Mouse (Mus musculus) midbrain, embryonic 10.5 days (tissue): ENCODE results near the gene Arfgef3. TPM values are rescaled to one million over a fixed set of nuclear protein-coding genes. Genes with fewer than 3 reads are reported as not detected.
"Not testable (repeated sequence)": the region's sequence is repeated elsewhere in the genome, so short reads cannot be mapped to it uniquely, and the experiment has no call there.

Experiments used
- DNase-seq: peaks from one replicate; pipeline ENCODE4 v3.0.0-alpha.2; 2017; ENCODE audit warnings: low spot score
- H3K27ac ChIP-seq: fragments of 300-500 bp; sonication (generic); replicated peaks from 2 replicates; pipeline ENCODE4 v1.5.1; 2016; ENCODE audit warnings: mild to moderate bottlenecking
- H3K27me3 ChIP-seq: fragments of 300-500 bp; sonication (generic); 2 replicates; pipeline ENCODE4 v1.6.1; 2016; ENCODE audit warnings: low read depth, mild to moderate bottlenecking; ENCODE audit not compliant: poor library complexity, severe bottlenecking
- H3K36me3 ChIP-seq: fragments of 300-500 bp; sonication (generic); 2 replicates; pipeline ENCODE4 v1.6.1; 2016; ENCODE audit warnings: mild to moderate bottlenecking, moderate library complexity
- H3K4me1 ChIP-seq: fragments of 300-500 bp; sonication (generic); 2 replicates; pipeline ENCODE4 v1.6.1; 2016
- H3K4me3 ChIP-seq: fragments of 300-500 bp; sonication (generic); 2 replicates; pipeline ENCODE4 v1.5.1; 2016; ENCODE audit warnings: mild to moderate bottlenecking, moderate library complexity
- H3K9me3 ChIP-seq: fragments of 300-500 bp; sonication (generic); replicated peaks from 2 replicates; pipeline ENCODE4 v1.6.1; 2016; ENCODE audit warnings: mild to moderate bottlenecking
- WGBS: fragments of 180-500 bp; shearing (Covaris S2); methylation state at CpG from one replicate; pipeline ENCODE4 v1.1.7; 2016; 5-methylcytosine and 5-hydroxymethylcytosine counted together
- polyA plus RNA-seq: library from polyadenylated mRNA; unstranded; fragments of >200 nt; fragmentation: Nextera tagmentation; extraction: Ambion mirVana; gene quantifications from 2 replicates; pipeline ENCODE4 v1.2.1, GENCODE M21; 2016

The Arfgef3 gene
- polyA plus RNA-seq, 1 experiment from 2014 or later: 0.49 TPM

- no peak overlapping the region for H3K27ac ChIP-seq
- H3K36me3 ChIP-seq: no peaks in the 10 kb centered on the region
- 92% methylated on average over 6 of the region's 6 CpGs for WGBS
- no peaks in the 10 kb centered on the region for H3K4me1 ChIP-seq
- H3K27me3 ChIP-seq: no peaks in the 10 kb centered on the region
- H3K9me3 ChIP-seq: no peaks in the 10 kb centered on the region
- H3K4me3 ChIP-seq: no peak overlapping the region
- no peak for DNase-seq
Measured at GRCm38 (mm10) chr10:18627530-18627929, 116.2 kb downstream of the Arfgef3 start.

GRCm38 (mm10) chr10:18612796-18613195 lies 131.0 kb downstream of the Arfgef3 start:
- no peak overlapping the region for H3K27ac ChIP-seq
- no peak for DNase-seq
- no peaks in the 10 kb centered on the region for H3K36me3 ChIP-seq
- H3K4me1 ChIP-seq: no peaks in the 10 kb centered on the region
- no peaks in the 10 kb centered on the region for H3K9me3 ChIP-seq
- no peaks in the 10 kb centered on the region for H3K27me3 ChIP-seq
- H3K4me3 ChIP-seq: no peak overlapping the region
- 85% methylated on average over 2 of the region's 2 CpGs for WGBS

- not testable (repeated sequence) for H3K36me3 ChIP-seq, H3K9me3 ChIP-seq, H3K27me3 ChIP-seq, H3K4me3 ChIP-seq, DNase-seq
- 59% methylated on average over 5 of the region's 5 CpGs for WGBS
- Histone ChIP-seq H3K27ac (peak overlapping the region; percentile 72), H3K4me1 (peaks cover 14% of the 10 kb centered on the region)
Measured at GRCm38 (mm10) chr10:18604827-18605535, 138.8 kb downstream of the Arfgef3 start.

GRCm38 (mm10) chr10:18602030-18602429 lies 141.7 kb downstream of the Arfgef3 start:
- no peaks in the 10 kb centered on the region for H3K36me3 ChIP-seq
- H3K27me3 ChIP-seq: no peaks in the 10 kb centered on the region
- peak; percentile 73 for DNase-seq
- no peak overlapping the region for H3K27ac ChIP-seq
- no peak overlapping the region for H3K4me3 ChIP-seq
- WGBS: 20% methylated on average over 4 of the region's 4 CpGs
- no peaks in the 10 kb centered on the region for H3K9me3 ChIP-seq
- H3K4me1 ChIP-seq: peaks cover 14% of the 10 kb centered on the region

- DNase-seq: no peak
- Histone ChIP-seq H3K4me3 (no peak overlapping the region), H3K4me1 (no peaks in the 10 kb centered on the region), H3K27ac (no peak overlapping the region), H3K27me3 (no peaks in the 10 kb centered on the region), H3K36me3 (no peaks in the 10 kb centered on the region), H3K9me3 (no peaks in the 10 kb centered on the region)
- WGBS: 94% methylated on average over 6 of the region's 6 CpGs
Measured at GRCm38 (mm10) chr10:18597601-18598000, 146.1 kb downstream of the Arfgef3 start.

- DNase-seq: no peak
- H3K36me3 ChIP-seq: no peaks in the 10 kb centered on the region
Measured at GRCm38 (mm10) chr10:18589455-18589854, 154.3 kb downstream of the Arfgef3 start.

GRCm38 (mm10) chr10:18584188-18584587 lies 159.6 kb downstream of the Arfgef3 start:
- Histone ChIP-seq H3K4me1 (peaks cover 7% of the 10 kb centered on the region), H3K9me3 (no peaks in the 10 kb centered on the region), H3K4me3 (no peak overlapping the region), H3K36me3 (no peaks in the 10 kb centered on the region), H3K27ac (no peak overlapping the region), H3K27me3 (no peaks in the 10 kb centered on the region)
- DNase-seq: peak; percentile 21
- 5% methylated on average over 7 of the region's 7 CpGs for WGBS

More at GRCm38 (mm10) chr10:18589455-18589854, 154.3 kb downstream of the Arfgef3 start:
- Histone ChIP-seq H3K9me3 (no peaks in the 10 kb centered on the region), H3K4me1 (peaks cover 1% of the 10 kb centered on the region; the same call in 1 of the 2 replicates), H3K27me3 (no peaks in the 10 kb centered on the region; the same call in 1 of the 2 replicates), H3K4me3 (no peak overlapping the region), H3K27ac (no peak overlapping the region)
- WGBS: 91% methylated on average over 5 of the region's 5 CpGs

GRCm38 (mm10) chr10:18572581-18572980 lies 171.2 kb downstream of the Arfgef3 start:
- H3K36me3 ChIP-seq: no peaks in the 10 kb centered on the region
- H3K4me1 ChIP-seq: no peaks in the 10 kb centered on the region
- no peaks in the 10 kb centered on the region for H3K27me3 ChIP-seq
- H3K4me3 ChIP-seq: no peak overlapping the region
- WGBS: 62% methylated on average over 2 of the region's 2 CpGs
- H3K9me3 ChIP-seq: no peaks in the 10 kb centered on the region
- H3K27ac ChIP-seq: no peak overlapping the region
- no peak for DNase-seq

GRCm38 (mm10) chr10:18562940-18563339 lies 180.8 kb downstream of the Arfgef3 start:
- Histone ChIP-seq H3K27me3 (no peaks in the 10 kb centered on the region), H3K9me3 (no peaks in the 10 kb centered on the region), H3K36me3 (no peaks in the 10 kb centered on the region), H3K4me3 (no peak overlapping the region), H3K4me1 (no peaks in the 10 kb centered on the region), H3K27ac (no peak overlapping the region)
- 12% methylated on average over 4 of the region's 4 CpGs for WGBS
- DNase-seq: peak; percentile 30

- Histone ChIP-seq H3K36me3 (no peaks in the 10 kb centered on the region), H3K4me1 (no peaks in the 10 kb centered on the region), H3K4me3 (no peak overlapping the region), H3K27me3 (no peaks in the 10 kb centered on the region), H3K27ac (no peak overlapping the region), H3K9me3 (no peaks in the 10 kb centered on the region)
- 46% methylated on average over 5 of the region's 5 CpGs for WGBS
- DNase-seq: no peak
Measured at GRCm38 (mm10) chr10:18561445-18561844, 182.3 kb downstream of the Arfgef3 start.

GRCm38 (mm10) chr10:18559076-18559475 lies 184.7 kb downstream of the Arfgef3 start:
- not testable (repeated sequence) for H3K27me3 ChIP-seq, H3K4me1 ChIP-seq, DNase-seq, H3K4me3 ChIP-seq, H3K36me3 ChIP-seq, H3K27ac ChIP-seq, H3K9me3 ChIP-seq
- 87% methylated on average over 9 of the region's 9 CpGs for WGBS

- WGBS: 3% methylated on average over 34 of the region's 35 CpGs
- Histone ChIP-seq H3K4me1 (peaks cover 24% of the 10 kb centered on the region), H3K9me3 (no peaks in the 10 kb centered on the region), H3K27me3 (peaks cover 12% of the 10 kb centered on the region), H3K27ac (peak overlapping the region; percentile 61), H3K4me3 (peak overlapping the region; percentile 57), H3K36me3 (no peaks in the 10 kb centered on the region)
- peak; percentile 68 for DNase-seq
Measured at GRCm38 (mm10) chr10:18549321-18550216, 194.2 kb downstream of the Arfgef3 start.

GRCm38 (mm10) chr10:18547381-18547780 lies 196.4 kb downstream of the Arfgef3 start:
- H3K27ac ChIP-seq: no peak overlapping the region

More at GRCm38 (mm10) chr10:18547381-18547780, 196.4 kb downstream of the Arfgef3 start:
- H3K9me3 ChIP-seq: no peaks in the 10 kb centered on the region
- no peak for DNase-seq
- WGBS: 83% methylated on average over 4 of the region's 4 CpGs
- H3K4me1 ChIP-seq: peaks cover 24% of the 10 kb centered on the region
- no peaks in the 10 kb centered on the region for H3K36me3 ChIP-seq
- peaks cover 18% of the 10 kb centered on the region for H3K27me3 ChIP-seq
- no peak overlapping the region for H3K4me3 ChIP-seq
